Mouse (Mus musculus): ENCODE measurements around the gene Catip.

DNA sequence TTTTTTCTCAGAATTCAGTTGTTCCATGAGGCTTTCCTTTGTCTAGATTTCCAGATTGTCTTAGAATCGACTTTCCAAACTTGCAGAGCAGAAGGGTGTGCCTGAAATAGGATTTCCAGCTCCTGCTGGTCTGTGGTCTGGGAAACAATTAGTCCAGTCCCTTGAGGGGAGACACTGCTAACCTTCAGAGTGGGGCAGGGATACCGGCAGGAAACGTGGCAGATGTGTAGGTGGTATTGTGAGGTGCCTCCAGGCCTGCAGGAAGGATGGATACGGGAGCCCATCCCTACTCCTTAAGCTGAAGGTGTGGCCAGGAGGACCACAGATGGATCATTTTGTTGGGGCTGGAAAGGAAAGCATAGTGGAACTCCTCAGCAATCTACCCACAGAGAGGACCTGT lies 26.9 kb upstream of the Catip start:
- no peak for TF ChIP-seq CTCF (IDR thresholded peaks at IDR 0.05; ENCODE audit: control insufficient read depth, insufficient read depth, low read length)
- no peak for TF ChIP-seq POLR2A (IDR thresholded peaks at IDR 0.05; ENCODE audit: borderline replicate concordance, control insufficient read depth, low read depth, low read length)
